Mouse (Mus musculus): ENCODE measurements at regions not wholly inside any gene's neighbourhood (a gene's known extent, or its start where the extent isn't known, plus 50 kb on each side); places are given as distances from the start of the nearest gene placed in this dataset.

DNA sequence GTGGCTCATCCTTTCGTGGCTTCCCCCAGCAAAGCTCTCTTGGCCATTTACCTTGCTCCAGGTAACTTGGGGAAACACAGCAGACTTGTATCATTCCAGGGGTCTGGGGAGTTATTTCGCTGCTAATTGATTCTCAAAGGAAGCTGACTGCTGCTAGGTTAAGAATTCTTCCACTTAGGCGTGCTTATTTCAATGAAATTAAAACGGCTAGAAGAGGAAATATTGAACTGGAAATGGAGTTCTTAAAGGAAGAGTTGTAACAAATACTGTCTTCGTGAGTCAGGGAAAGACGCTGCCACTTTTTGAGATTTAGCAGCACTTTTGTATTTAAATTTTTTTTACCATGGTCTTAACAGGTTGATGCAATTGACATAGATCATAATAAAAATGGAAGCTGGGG is 246.4 kb downstream of the Ttll7 start:
- no peak for TF ChIP-seq GATA1 (IDR thresholded peaks at IDR 0.05; ENCODE audit: borderline replicate concordance, low read length)
- TF ChIP-seq FLI1 (IDR thresholded peaks at IDR 0.05; ENCODE audit: low read length), result no peak

Measured in megakaryocyte, embryonic 14.5 days (primary cell).